Mouse (Mus musculus) midbrain, postnatal 0 days (tissue): ENCODE data around the gene Gm20441. TPM values are rescaled to one million over a fixed set of nuclear protein-coding genes. Genes with fewer than 3 reads are reported as not detected.

Experiments used
- ATAC-seq: fragments of 200-750 bp; cut with Nextera tagmentation; 2 replicates; pipeline ENCODE4 v1.8.0; 2017; ENCODE audit warnings: moderate number of reproducible peaks, mild to moderate bottlenecking, moderate TSS enrichment, moderate library complexity; ENCODE audit not compliant: low FRiP score
- DNase-seq: peaks from one replicate; pipeline ENCODE4 v3.0.0-alpha.2; 2015; ENCODE audit warnings: low spot score
- H3K27ac ChIP-seq: fragments of 300-500 bp; sonication (generic); 2 replicates; pipeline ENCODE4 v1.5.1; 2014; ENCODE audit warnings: low read depth, mild to moderate bottlenecking, low read length, mixed read lengths
- H3K27me3 ChIP-seq: fragments of 300-500 bp; sonication (generic); 2 replicates; pipeline ENCODE4 v1.6.1; 2014; ENCODE audit warnings: low read length, control low read depth, mixed read lengths; ENCODE audit not compliant: insufficient read depth
- H3K36me3 ChIP-seq: fragments of 300-500 bp; sonication (generic); 2 replicates; pipeline ENCODE4 v1.6.1; 2014; ENCODE audit warnings: low read length, control low read depth, mixed read lengths; ENCODE audit not compliant: insufficient read depth
- H3K4me1 ChIP-seq: fragments of 300-500 bp; sonication (generic); 2 replicates; pipeline ENCODE4 v1.6.1; 2014; ENCODE audit warnings: mild to moderate bottlenecking, control low read depth, antibody characterized with exemption, low read length, mixed read lengths; ENCODE audit not compliant: insufficient read depth
- H3K4me2 ChIP-seq: fragments of 300-500 bp; sonication (generic); 2 replicates; pipeline ENCODE4 v1.6.1; 2014; ENCODE audit warnings: low read depth, mild to moderate bottlenecking, low read length, mixed read lengths; ENCODE audit not compliant: poor library complexity, severe bottlenecking
- H3K4me3 ChIP-seq: fragments of 300-500 bp; sonication (generic); 2 replicates; pipeline ENCODE4 v1.5.1; 2014; ENCODE audit warnings: low read depth, mild to moderate bottlenecking, low read length, moderate library complexity
- H3K9ac ChIP-seq: fragments of 300-500 bp; sonication (generic); replicated peaks from 2 replicates; pipeline ENCODE4 v1.6.1; 2014; ENCODE audit warnings: mild to moderate bottlenecking, low read length, moderate library complexity, mixed read lengths; ENCODE audit not compliant: poor library complexity, severe bottlenecking
- H3K9me3 ChIP-seq: fragments of 300-500 bp; sonication (generic); 2 replicates; pipeline ENCODE4 v1.6.1; 2016; ENCODE audit warnings: low read length, control low read depth
- CTCF ChIP-seq: IDR thresholded peaks from 2 replicates; pipeline ENCODE4 v1.5.1; 2016; ENCODE audit warnings: antibody characterized with exemption, mild to moderate bottlenecking
- WGBS: fragments of 180-500 bp; shearing (Covaris S2); extraction: QIAGEN DNeasy Blood & Tissue Kit; methylation state at CpG from one replicate; pipeline ENCODE4 v1.1.7; 2014; 5-methylcytosine and 5-hydroxymethylcytosine counted together
- polyA plus RNA-seq: library from polyadenylated mRNA; unstranded; fragments of >200 nt; fragmentation: Nextera tagmentation; extraction: Ambion mirVana; gene quantifications from 2 replicates; pipeline ENCODE4 v1.2.1, GENCODE M21; 2015
- total RNA-seq: library from RNA; depleted of rRNA; stranded (reverse); fragments of >200 nt; gene quantifications from 2 replicates; pipeline ENCODE4 v1.2.3, GENCODE M21; 2014; rRNA removed

The Gm20441 gene
- total and polyA plus RNA-seq, 2 experiments from 2014 or later, result not detected

GRCm38 (mm10) chr10:75744017-75744416 is 36.7 kb downstream of the Gm20441 start:
- Histone ChIP-seq H3K4me1 (no peaks in the 10 kb centered on the region), H3K27me3 (no peaks in the 10 kb centered on the region), H3K36me3 (peaks cover 70% of the 10 kb centered on the region), H3K27ac (no peak overlapping the region), H3K4me2 (no peak overlapping the region), H3K4me3 (no peak overlapping the region), H3K9ac (no peak overlapping the region), H3K9me3 (no peaks in the 10 kb centered on the region)
- DNase-seq, result peak; percentile 89
- 47% methylated on average over 3 of the region's 3 CpGs for WGBS
- ATAC-seq, result peak; percentile 89
- TF ChIP-seq CTCF, result peak; percentile 99

GRCm38 (mm10) chr10:75743369-75743768 is 37.4 kb downstream of the Gm20441 start:
- H3K4me1 ChIP-seq, result no peaks in the 10 kb centered on the region
- H3K27ac ChIP-seq, result no peak overlapping the region
- no peak for ATAC-seq
- H3K4me3 ChIP-seq, result no peak overlapping the region
- H3K4me2 ChIP-seq, result no peak overlapping the region
- peaks cover 70% of the 10 kb centered on the region for H3K36me3 ChIP-seq
- peak; percentile 5 for DNase-seq
- no peaks in the 10 kb centered on the region for H3K27me3 ChIP-seq
- no peaks in the 10 kb centered on the region for H3K9me3 ChIP-seq
- no peak for TF ChIP-seq CTCF
- no peak overlapping the region for H3K9ac ChIP-seq
- WGBS, result 95% methylated on average over 12 of the region's 12 CpGs

GRCm38 (mm10) chr10:75740866-75741265 is 39.9 kb downstream of the Gm20441 start:
- Histone ChIP-seq H3K36me3 (peaks cover 57% of the 10 kb centered on the region), H3K9ac (no peak overlapping the region), H3K4me3 (no peak overlapping the region), H3K4me2 (no peak overlapping the region), H3K4me1 (no peaks in the 10 kb centered on the region), H3K27me3 (no peaks in the 10 kb centered on the region), H3K27ac (no peak overlapping the region), H3K9me3 (no peaks in the 10 kb centered on the region)
- 96% methylated on average over 3 of the region's 3 CpGs for WGBS
- ATAC-seq (no peak), DNase-seq (no peak)
- no peak for TF ChIP-seq CTCF

- H3K4me2 ChIP-seq, result no peak overlapping the region
- no peaks in the 10 kb centered on the region for H3K9me3 ChIP-seq
- no peak for TF ChIP-seq CTCF
- H3K36me3 ChIP-seq, result peaks cover 67% of the 10 kb centered on the region
- H3K4me3 ChIP-seq, result no peak overlapping the region
- H3K27ac ChIP-seq, result no peak overlapping the region
- H3K4me1 ChIP-seq, result no peaks in the 10 kb centered on the region
- DNase-seq, result no peak
- ATAC-seq, result no peak
- no peak overlapping the region for H3K9ac ChIP-seq
- no peaks in the 10 kb centered on the region for H3K27me3 ChIP-seq
- WGBS, result 94% methylated on average over 7 of the region's 7 CpGs
Measured at GRCm38 (mm10) chr10:75725449-75725848, 55.3 kb downstream of the Gm20441 start.

Other genes with a start within 250 kb of the Gm20441 start
- gene Lrrc75b, start 220.6 kb downstream of the Gm20441 start, total RNA-seq, result 41.4 and 44.2 TPM in 2 replicates
- gene Lrrc75b, start 220.6 kb downstream of the Gm20441 start, polyA plus RNA-seq, result 37.5 and 39.5 TPM in 2 replicates
- 1.4 and 5.4 TPM in 2 replicates for gene Ggt1, start 219.3 kb downstream of the Gm20441 start, total RNA-seq
- gene Ggt1, start 219.3 kb downstream of the Gm20441 start, polyA plus RNA-seq, result 1.0 and 2.0 TPM in 2 replicates
- 5.8 and 9.1 TPM in 2 replicates for gene Ggt5, start 191.6 kb downstream of the Gm20441 start, total RNA-seq
- gene Ggt5, start 191.6 kb downstream of the Gm20441 start, polyA plus RNA-seq, result 1.3 and 2.4 TPM in 2 replicates
- gene Susd2, start 136.9 kb downstream of the Gm20441 start, total RNA-seq, result 7.8 and 10.7 TPM in 2 replicates
- 4.8 and 6.4 TPM in 2 replicates for gene Susd2, start 136.9 kb downstream of the Gm20441 start, polyA plus RNA-seq
- gene Cabin1, start 16.6 kb downstream of the Gm20441 start, total RNA-seq, result 83.4 and 93.3 TPM in 2 replicates
- 30.1 and 31.6 TPM in 2 replicates for gene Cabin1, start 16.6 kb downstream of the Gm20441 start, polyA plus RNA-seq
- 71.1 and 72.9 TPM in 2 replicates for gene Ddt, start 7.5 kb downstream of the Gm20441 start, total RNA-seq
- gene Ddt, start 7.5 kb downstream of the Gm20441 start, polyA plus RNA-seq, result 92.9 and 102 TPM in 2 replicates
- 3.6 and 7.7 TPM in 2 replicates for gene Gstt3, start 460 bp upstream of the Gm20441 start, total RNA-seq
- 2.5 and 2.8 TPM in 2 replicates for gene Gstt3, start 460 bp upstream of the Gm20441 start, polyA plus RNA-seq
- gene Gstt1, start 17.6 kb upstream of the Gm20441 start, total RNA-seq, result 22.6 and 37.1 TPM in 2 replicates
- gene Gstt1, start 17.6 kb upstream of the Gm20441 start, polyA plus RNA-seq, result 21.4 and 26.2 TPM in 2 replicates
- gene Gstt4, start 41.6 kb upstream of the Gm20441 start, total RNA-seq, result not detected in 2 replicates
- not detected in 2 replicates for gene Gstt4, start 41.6 kb upstream of the Gm20441 start, polyA plus RNA-seq
- gene Gstt2, start 56.5 kb upstream of the Gm20441 start, total RNA-seq, result 2.0 and 5.5 TPM in 2 replicates
- 7.7 and 10.7 TPM in 2 replicates for gene Gstt2, start 56.5 kb upstream of the Gm20441 start, polyA plus RNA-seq
- gene Mif, start 79.3 kb upstream of the Gm20441 start, total RNA-seq, result 736 and 976 TPM in 2 replicates
- 1,685 and 1,800 TPM in 2 replicates for gene Mif, start 79.3 kb upstream of the Gm20441 start, polyA plus RNA-seq
- 0.80 and 1.4 TPM in 2 replicates for gene Derl3, start 112.5 kb upstream of the Gm20441 start, total RNA-seq
- 0.58 and 1.4 TPM in 2 replicates for gene Derl3, start 112.5 kb upstream of the Gm20441 start, polyA plus RNA-seq
- 145 and 147 TPM in 2 replicates for gene Smarcb1, start 140.7 kb upstream of the Gm20441 start, total RNA-seq
- gene Smarcb1, start 140.7 kb upstream of the Gm20441 start, polyA plus RNA-seq, result 205 and 219 TPM in 2 replicates
- gene Chchd10, start 152.2 kb upstream of the Gm20441 start, total RNA-seq, result 216 and 266 TPM in 2 replicates
- 221 and 260 TPM in 2 replicates for gene Chchd10, start 152.2 kb upstream of the Gm20441 start, polyA plus RNA-seq
- gene Mmp11, start 155.5 kb upstream of the Gm20441 start, total RNA-seq, result 6.8 and 11.5 TPM in 2 replicates
- gene Mmp11, start 155.5 kb upstream of the Gm20441 start, polyA plus RNA-seq, result 6.6 and 8.1 TPM in 2 replicates
- 0.88 and 1.7 TPM in 2 replicates for gene Gm867, start 159.7 kb upstream of the Gm20441 start, total RNA-seq
- gene Gm867, start 159.7 kb upstream of the Gm20441 start, polyA plus RNA-seq, result 1.6 TPM in 2 replicates
- gene Vpreb3, start 162.1 kb upstream of the Gm20441 start, total RNA-seq, result not detected in 2 replicates
- 0.59 and 0.72 TPM in 2 replicates for gene Vpreb3, start 162.1 kb upstream of the Gm20441 start, polyA plus RNA-seq
- not detected in 2 replicates for gene Gm5134, start 173.6 kb upstream of the Gm20441 start, total RNA-seq
- not detected in 2 replicates for gene Gm5134, start 173.6 kb upstream of the Gm20441 start, polyA plus RNA-seq